Mouse (Mus musculus) spleen, adult 2 months (tissue): ENCODE measurements around the gene Fcna. TPM values are rescaled to one million over a fixed set of nuclear protein-coding genes. Genes with fewer than 3 reads are reported as not detected.

Experiments used
- DNase-seq, 2 experiments: peaks; one replicate each; pipeline versions ENCODE4 v3.0.0 to v3.0.0-alpha.2; 2012 to 2021; ENCODE audit warnings: low spot score in 2 of 2, low read depth in 1 of 2
- H3K27ac ChIP-seq: fragments of 200-500 bp; 2 replicates; pipeline ENCODE4 v1.5.1; 2012; ENCODE audit warnings: low read length, inconsistent platforms; ENCODE audit not compliant: insufficient read depth
- H3K27me3 ChIP-seq: fragments of 200-500 bp; 2 replicates; pipeline ENCODE4 v1.6.1; 2012; ENCODE audit warnings: mild to moderate bottlenecking, moderate library complexity, low read length, inconsistent platforms; ENCODE audit not compliant: control insufficient read depth, insufficient read depth
- H3K36me3 ChIP-seq: fragments of 200-500 bp; 2 replicates; pipeline ENCODE4 v1.6.1; 2012; ENCODE audit warnings: mild to moderate bottlenecking, low read length, inconsistent platforms; ENCODE audit not compliant: control insufficient read depth, insufficient read depth
- H3K4me1 ChIP-seq: fragments of 200-500 bp; 2 replicates; pipeline ENCODE4 v1.6.1; 2011; ENCODE audit warnings: inconsistent platforms; ENCODE audit not compliant: control insufficient read depth, insufficient read depth, insufficient read length
- H3K4me3 ChIP-seq: fragments of 200-500 bp; 2 replicates; pipeline ENCODE4 v1.5.1; 2011; ENCODE audit warnings: mild to moderate bottlenecking, inconsistent platforms; ENCODE audit not compliant: insufficient read depth, insufficient read length; ENCODE audit errors: extremely low read depth
- CTCF ChIP-seq: fragments of 200-500 bp; IDR thresholded peaks from 2 replicates; pipeline ENCODE4 v1.5.1; 2011; ENCODE audit warnings: mild to moderate bottlenecking, inconsistent platforms; ENCODE audit not compliant: insufficient read depth, insufficient read length, insufficient replicate concordance; ENCODE audit errors: extremely low read depth
- POLR2A ChIP-seq: fragments of 200-500 bp; IDR thresholded peaks from 2 replicates; pipeline ENCODE4 v1.6.1; 2011; ENCODE audit warnings: low read depth, low read length, inconsistent platforms
- WGBS: fragments of 180-500 bp; shearing (Covaris S2); methylation state at CpG from one replicate; pipeline ENCODE4 v1.1.7; 2018; 5-methylcytosine and 5-hydroxymethylcytosine counted together
- polyA plus RNA-seq: library from polyadenylated mRNA; depleted of rRNA; stranded (reverse); fragments of >200 nt; gene quantifications from 2 replicates; pipeline ENCODE4 v1.2.3, GENCODE M21; 2012; rRNA removed

Fcna gene
- polyA plus RNA-seq = 71.2 and 120 TPM in 2 replicates

DNA sequence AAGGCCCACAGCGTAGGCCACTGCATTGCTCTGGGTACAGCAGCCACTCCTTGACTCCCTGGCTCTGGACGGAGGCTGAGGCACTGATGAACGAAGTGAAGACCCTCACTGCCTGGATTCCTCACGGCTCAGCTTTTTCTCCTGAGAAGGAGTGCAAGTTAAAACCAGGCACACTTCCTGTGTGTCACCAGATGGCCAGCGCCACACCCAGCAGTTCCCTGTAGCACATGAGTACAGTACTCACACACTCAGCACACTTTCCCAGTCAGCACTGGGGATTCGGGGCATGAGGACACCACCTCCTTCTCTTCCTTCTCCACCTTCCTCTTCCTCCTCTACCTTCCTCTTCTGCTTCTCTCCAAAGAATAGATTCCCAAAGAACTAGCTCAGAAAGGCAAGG lies at the start of gene Fcna:
Fcna (minus strand) TSS at position 220 of the 400 bp plus-strand sequence.
- Histone ChIP-seq H3K27me3 (no peaks in the 10 kb centered on the region), H3K4me3 (no peak within 1 kb of the TSS), H3K27ac (peak within 1 kb of the TSS; percentile 28; the same call in 1 of the 2 replicates), H3K36me3 (no peaks in the 10 kb centered on the region), H3K4me1 (no peaks in the 10 kb centered on the region)
- DNase-seq = no peak
- 75% methylated on average over 6 of the region's 6 CpGs for WGBS
- TF ChIP-seq POLR2A (no peak), CTCF (no peak)

DNA sequence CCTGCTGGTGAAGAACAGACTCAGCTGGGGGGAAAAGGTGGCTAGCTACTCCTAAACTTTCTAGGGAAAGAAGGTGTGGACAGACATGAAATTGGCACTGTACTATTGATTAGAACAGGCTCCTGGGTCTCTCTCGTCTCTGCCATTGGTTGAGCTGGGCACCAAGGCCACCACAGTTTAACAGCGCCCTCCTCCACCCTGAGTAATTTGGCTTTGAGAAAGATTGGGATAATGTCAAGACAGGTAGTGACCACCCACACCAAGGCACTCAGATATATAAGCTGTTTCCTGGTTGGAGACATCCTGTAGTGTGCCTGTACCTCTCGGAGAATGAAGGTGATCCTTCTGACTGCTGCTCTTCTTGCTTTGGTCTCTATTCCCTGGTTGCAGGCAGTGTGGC lies 48.7 kb upstream of the Fcna start, which contains the start of gene Lcn6:
Lcn6 (plus strand) TSS at position 301 of the 400 bp plus-strand sequence.
- H3K27me3 ChIP-seq = no peaks in the 10 kb centered on the region
- no peaks in the 10 kb centered on the region for H3K4me1 ChIP-seq
- 90% methylated on average over 3 of the region's 3 CpGs for WGBS
- no peak within 1 kb of the TSS for H3K27ac ChIP-seq
- no peaks in the 10 kb centered on the region for H3K36me3 ChIP-seq
- DNase-seq = no peak
- no peak for TF ChIP-seq POLR2A
- TF ChIP-seq CTCF = no peak
- no peak within 1 kb of the TSS for H3K4me3 ChIP-seq

DNA sequence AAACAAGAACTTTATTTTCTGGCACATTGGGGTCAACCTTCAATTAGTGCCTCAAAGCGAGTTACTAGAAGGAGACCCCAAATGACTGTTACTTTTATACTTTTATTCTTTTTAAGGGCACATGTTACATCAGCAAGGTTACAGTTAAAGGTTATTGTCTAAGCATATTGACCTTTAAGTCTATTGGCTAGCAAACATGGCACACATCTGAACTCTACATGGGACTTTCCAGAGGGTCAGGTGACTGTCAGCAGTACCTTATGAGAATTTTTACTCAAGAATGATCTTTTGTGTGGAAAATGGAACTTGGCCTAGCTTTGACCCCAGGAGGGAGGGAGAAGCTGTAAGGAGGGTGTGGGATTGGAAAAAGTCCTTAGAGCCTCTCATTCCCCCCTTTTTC lies 38.7 kb upstream of the Fcna start:
- no peak overlapping the region for H3K27ac ChIP-seq
- H3K4me1 ChIP-seq = no peaks in the 10 kb centered on the region
- no peaks in the 10 kb centered on the region for H3K27me3 ChIP-seq
- no peaks in the 10 kb centered on the region for H3K36me3 ChIP-seq
- TF ChIP-seq CTCF = no peak
- TF ChIP-seq POLR2A = no peak
- DNase-seq = no peak
- 68% methylated on average over 1 of the region's 1 CpGs for WGBS
- no peak overlapping the region for H3K4me3 ChIP-seq

DNA sequence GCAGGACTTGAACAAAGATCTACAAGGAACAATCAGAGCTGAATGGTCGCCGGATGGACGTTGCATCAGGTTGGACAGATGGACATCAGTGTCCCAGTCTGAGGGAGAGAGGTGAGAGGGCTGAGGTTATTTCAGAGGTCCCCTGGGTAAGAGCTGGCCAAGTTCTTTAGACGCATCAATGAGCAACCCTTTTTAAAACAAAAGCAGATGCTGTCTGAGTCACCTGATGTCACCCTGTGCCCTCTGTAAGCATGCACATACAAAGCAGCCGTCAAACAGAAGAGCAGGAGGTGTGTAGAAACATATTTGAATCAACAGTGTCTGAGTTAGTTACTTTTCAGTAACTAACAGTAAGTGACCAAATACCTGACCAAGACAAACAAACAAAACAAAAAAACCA lies 36.3 kb upstream of the Fcna start:
- 86% methylated on average over 5 of the region's 5 CpGs for WGBS

DNA sequence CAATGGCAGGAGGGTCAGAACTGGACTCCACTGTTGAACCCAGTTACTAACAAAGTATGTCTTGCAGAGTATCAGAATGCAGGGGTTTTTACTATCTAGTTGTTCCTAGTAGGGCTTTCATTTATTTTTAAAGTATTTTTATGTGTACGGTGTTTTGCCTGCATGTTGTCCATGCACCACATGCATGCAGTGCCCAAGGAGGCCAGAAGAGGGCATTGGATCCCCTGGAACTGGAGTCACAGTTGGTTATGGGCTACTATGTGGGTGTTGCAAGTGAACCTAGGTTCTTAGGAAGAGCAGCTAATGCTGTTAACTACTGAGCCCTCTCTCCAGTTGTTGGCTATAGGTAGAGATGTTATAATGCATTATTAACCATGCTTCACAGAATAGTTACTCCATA lies 35.7 kb upstream of the Fcna start:
- H3K36me3 ChIP-seq = no peaks in the 10 kb centered on the region
- TF ChIP-seq POLR2A (no peak), CTCF (0 out of 2 replicates have a peak, but pooled peaks have one; percentile 28)
- 23% methylated on average over 1 of the region's 1 CpGs for WGBS
- H3K27me3 ChIP-seq = no peaks in the 10 kb centered on the region
- H3K4me1 ChIP-seq = no peaks in the 10 kb centered on the region
- H3K27ac ChIP-seq = no peak overlapping the region
- peak; percentile 2 to 24 for DNase-seq
- H3K4me3 ChIP-seq = no peak overlapping the region

More for the DNA sequence above, 36.3 kb upstream of the Fcna start:
- H3K36me3 ChIP-seq = no peaks in the 10 kb centered on the region
- H3K27me3 ChIP-seq = no peaks in the 10 kb centered on the region
- no peak overlapping the region for H3K4me3 ChIP-seq
- no peaks in the 10 kb centered on the region for H3K4me1 ChIP-seq
- TF ChIP-seq CTCF = no peak
- no peak for TF ChIP-seq POLR2A
- H3K27ac ChIP-seq = no peak overlapping the region
- no peak for DNase-seq

DNA sequence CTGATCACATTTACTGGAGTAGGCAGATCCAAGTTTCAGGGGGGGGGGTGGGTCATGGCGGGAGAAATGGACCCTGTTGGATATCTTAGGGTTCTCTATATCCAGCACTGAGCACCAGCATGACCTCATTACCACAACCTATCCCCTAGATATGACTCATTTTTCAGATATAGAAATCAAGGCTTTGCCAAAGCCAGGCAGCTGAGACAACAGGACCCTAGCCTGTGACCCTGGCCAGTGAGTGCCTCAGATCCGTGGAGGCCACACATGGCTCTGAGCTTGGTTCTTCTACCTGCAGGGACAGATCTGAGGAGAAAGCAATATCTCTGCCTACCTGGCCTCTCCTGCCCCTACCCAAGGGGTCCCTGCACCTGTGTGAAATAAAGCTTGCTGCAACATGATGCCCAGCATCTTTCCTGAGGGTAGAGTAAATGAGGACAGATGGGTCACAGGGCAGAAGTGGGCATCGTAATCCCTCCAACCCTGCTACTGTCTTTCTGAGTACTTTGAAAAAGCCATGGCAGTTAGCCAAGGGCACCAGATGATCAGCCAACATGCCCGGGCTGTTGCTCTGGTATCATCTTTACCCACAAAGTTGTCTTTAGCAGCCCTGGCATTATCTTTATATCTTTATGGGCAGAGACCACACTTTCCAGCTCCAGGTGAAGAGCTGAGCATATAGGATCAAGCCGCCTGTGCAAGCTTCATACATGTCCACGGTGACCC lies 33.6 kb upstream of the Fcna start:
- TF ChIP-seq CTCF (no peak), POLR2A (no peak)
- H3K36me3 ChIP-seq = no peaks in the 10 kb centered on the region
- WGBS = 77% methylated on average over 6 of the region's 6 CpGs
- no peak for DNase-seq
- H3K4me1 ChIP-seq = no peaks in the 10 kb centered on the region
- no peaks in the 10 kb centered on the region for H3K27me3 ChIP-seq
- H3K27ac ChIP-seq = no peak overlapping the region
- no peak overlapping the region for H3K4me3 ChIP-seq

DNA sequence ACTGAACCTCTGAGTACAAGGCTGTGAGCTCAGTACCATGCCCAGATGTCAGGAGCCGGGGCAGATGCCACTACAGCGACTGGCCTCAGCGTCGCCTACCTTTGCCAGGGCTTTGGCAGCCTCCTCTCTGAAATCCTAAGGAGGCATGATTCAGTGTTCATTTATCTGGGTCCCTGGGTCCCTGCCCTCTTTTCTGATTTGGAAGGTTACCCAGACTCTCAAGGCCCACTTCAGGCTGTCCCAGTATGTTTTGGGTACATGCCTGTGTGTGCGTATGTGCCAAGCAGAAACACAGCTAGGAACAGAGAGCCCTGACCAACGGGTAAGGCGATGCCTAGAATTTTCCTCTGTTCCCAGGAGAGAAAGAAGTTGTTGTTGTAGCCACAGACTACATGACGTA lies 32.4 kb upstream of the Fcna start:
- 93% methylated on average over 8 of the region's 8 CpGs for whole genome bisulfite sequencing
- H3K27ac ChIP-seq = no peak overlapping the region
- H3K36me3 ChIP-seq = no peaks in the 10 kb centered on the region
- no peak overlapping the region for H3K4me3 ChIP-seq
- H3K4me1 ChIP-seq = no peaks in the 10 kb centered on the region
- no peaks in the 10 kb centered on the region for H3K27me3 ChIP-seq
- TF ChIP-seq CTCF = no peak
- TF ChIP-seq POLR2A = no peak
- no peak for DNase-seq
